Mouse (Mus musculus) spleen, adult 2 months (tissue): ENCODE measurements around the gene Sgca.

Source experiments
- CTCF ChIP-seq: fragments of 200-500 bp; IDR thresholded peaks from 2 replicates; pipeline ENCODE4 v1.5.1; 2011; ENCODE audit warnings: mild to moderate bottlenecking, inconsistent platforms; ENCODE audit not compliant: insufficient read depth, insufficient read length, insufficient replicate concordance; ENCODE audit errors: extremely low read depth
- POLR2A ChIP-seq: fragments of 200-500 bp; IDR thresholded peaks from 2 replicates; pipeline ENCODE4 v1.6.1; 2011; ENCODE audit warnings: low read depth, low read length, inconsistent platforms

GRCm38 (mm10) chr11:94992480-94992753 lies 16.3 kb upstream of the Sgca start:
- TF ChIP-seq POLR2A (no peak), CTCF (no peak)
